Mouse (Mus musculus) lung, postnatal 4 days (tissue): ENCODE data around the gene Ttc4.

ENCODE experiments used
- DNase-seq, 2 experiments: peaks; one replicate each; pipeline ENCODE4 v3.0.0; 2021

Ttc4 gene

DNA sequence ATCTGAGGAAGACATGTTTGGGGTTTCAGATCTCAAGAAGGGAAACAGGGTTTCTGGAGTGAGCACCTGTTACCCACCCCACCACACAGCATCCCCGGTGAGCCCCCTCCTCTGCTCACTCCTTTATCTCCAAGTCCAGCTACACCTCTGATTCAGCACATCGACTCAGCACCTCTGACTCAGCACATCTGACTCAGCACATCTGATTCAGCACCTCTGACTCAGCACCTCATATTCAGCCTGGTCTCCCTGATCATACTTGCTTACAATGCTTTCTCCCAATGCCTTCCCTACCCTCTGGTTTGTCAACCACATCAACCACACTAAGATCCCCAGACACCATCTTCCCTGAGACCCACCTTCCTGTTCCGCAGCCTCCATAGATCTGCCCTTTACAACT is 65.2 kb downstream of the Ttc4 start:
- DNase-seq = no peak

DNA sequence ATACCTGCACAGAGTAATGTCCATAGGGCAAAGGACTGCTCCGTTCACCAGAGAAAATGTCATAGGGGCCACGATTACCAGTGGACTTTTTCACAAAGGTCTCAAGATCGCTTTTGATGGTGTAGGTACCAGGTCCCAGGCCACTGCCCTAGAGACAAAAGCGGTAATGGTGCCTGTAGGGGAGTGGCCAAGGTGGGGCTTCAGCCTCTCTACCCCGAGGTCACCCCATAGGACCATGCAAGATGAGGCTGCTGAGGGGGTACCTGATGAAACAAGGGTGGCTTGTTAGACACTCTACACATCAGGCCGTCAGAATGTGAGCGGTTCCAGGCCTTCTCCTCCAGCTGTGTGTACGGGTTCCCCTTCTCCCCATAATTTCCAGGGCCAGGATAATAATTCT is 65.6 kb downstream of the Ttc4 start:
- no peak for DNase-seq
